Mouse (Mus musculus): ENCODE results near the gene Slc7a14. TPM values are rescaled to one million over a fixed set of nuclear protein-coding genes. Genes with fewer than 3 reads are reported as not detected.
A peak's percentile ranks its signal among the peaks of the same experiment; 100 is the strongest.

Gene Slc7a14
- polyA plus RNA-seq, 1 experiment from 2014 or later, result 0.44 TPM

DNA sequence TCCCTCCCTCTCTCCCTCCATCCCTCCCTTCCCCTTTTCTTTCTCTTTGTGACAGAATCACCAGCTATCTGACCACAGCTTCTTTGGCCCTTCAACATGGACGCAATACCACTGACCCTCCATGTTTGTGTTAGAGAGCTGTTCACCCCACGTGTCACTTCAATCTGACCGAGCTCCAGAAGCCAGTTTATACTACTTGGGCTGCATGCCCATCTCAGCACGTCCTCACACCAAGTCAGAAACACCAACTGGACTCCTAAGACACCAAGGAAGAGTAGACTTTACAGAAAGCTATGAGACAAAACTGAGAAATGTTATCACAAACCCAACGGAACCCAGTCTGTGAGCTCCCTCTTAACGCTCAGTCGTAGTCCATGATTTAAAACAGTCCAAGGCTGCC is 43.2 kb downstream of the Slc7a14 start:
- WGBS, result 86% methylated on average over 7 of the region's 7 CpGs
- Histone ChIP-seq H3K4me3 (ENCODE audit: low read depth, low read length) (no peak overlapping the region), H3K9me3 (ENCODE audit: control insufficient read depth, low read length) (no peaks in the 10 kb centered on the region), H3K27ac (ENCODE audit: low read depth, low read length) (no peak overlapping the region), H3K27me3 (ENCODE audit: control insufficient read depth, insufficient read depth, low read length) (no peaks in the 10 kb centered on the region), H3K4me2 (no peak overlapping the region), H3K9ac (ENCODE audit: low read length) (no peak overlapping the region), H3K36me3 (ENCODE audit: control insufficient read depth, insufficient read depth, low read length) (no peaks in the 10 kb centered on the region), H3K4me1 (ENCODE audit: control insufficient read depth, insufficient read depth, low read length) (no peaks in the 10 kb centered on the region)
- DNase-seq (ENCODE audit: low spot score, missing footprints) (peak; percentile 14), ATAC-seq (ENCODE audit: low FRiP score) (no peak)

DNA sequence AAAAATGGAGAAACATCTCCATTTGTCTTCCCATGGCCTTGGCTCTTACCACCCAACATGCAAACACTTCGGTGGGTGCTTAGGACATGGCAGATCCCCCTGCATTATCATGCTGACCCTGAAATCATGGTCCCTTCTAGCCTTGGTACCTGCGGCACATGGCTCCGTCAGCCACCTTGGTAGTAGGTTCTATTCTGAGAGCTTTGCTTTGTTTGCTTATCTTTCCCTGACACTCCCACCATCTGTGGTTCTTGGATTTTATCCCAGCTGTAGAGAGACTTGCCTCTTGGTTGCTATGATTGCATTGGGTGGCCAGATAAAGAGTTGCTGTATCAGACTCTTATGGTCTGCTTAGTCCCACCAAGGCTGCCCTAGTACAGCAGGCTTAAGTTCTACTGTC is 46.6 kb downstream of the Slc7a14 start:
- Histone ChIP-seq H3K27me3 (ENCODE audit: control insufficient read depth, insufficient read depth, low read length) (no peaks in the 10 kb centered on the region), H3K4me1 (ENCODE audit: control insufficient read depth, insufficient read depth, low read length) (peaks cover 11% of the 10 kb centered on the region), H3K9me3 (ENCODE audit: control insufficient read depth, low read length) (no peaks in the 10 kb centered on the region), H3K9ac (ENCODE audit: low read length) (no peak overlapping the region), H3K27ac (ENCODE audit: low read depth, low read length) (no peak overlapping the region), H3K36me3 (ENCODE audit: control insufficient read depth, insufficient read depth, low read length) (no peaks in the 10 kb centered on the region), H3K4me3 (ENCODE audit: low read depth, low read length) (no peak overlapping the region), H3K4me2 (no peak overlapping the region)
- DNase-seq (ENCODE audit: low spot score, missing footprints) (peak; percentile 26), ATAC-seq (ENCODE audit: low FRiP score) (no peak)
- WGBS, result 96% methylated on average over 3 of the region's 3 CpGs

DNA sequence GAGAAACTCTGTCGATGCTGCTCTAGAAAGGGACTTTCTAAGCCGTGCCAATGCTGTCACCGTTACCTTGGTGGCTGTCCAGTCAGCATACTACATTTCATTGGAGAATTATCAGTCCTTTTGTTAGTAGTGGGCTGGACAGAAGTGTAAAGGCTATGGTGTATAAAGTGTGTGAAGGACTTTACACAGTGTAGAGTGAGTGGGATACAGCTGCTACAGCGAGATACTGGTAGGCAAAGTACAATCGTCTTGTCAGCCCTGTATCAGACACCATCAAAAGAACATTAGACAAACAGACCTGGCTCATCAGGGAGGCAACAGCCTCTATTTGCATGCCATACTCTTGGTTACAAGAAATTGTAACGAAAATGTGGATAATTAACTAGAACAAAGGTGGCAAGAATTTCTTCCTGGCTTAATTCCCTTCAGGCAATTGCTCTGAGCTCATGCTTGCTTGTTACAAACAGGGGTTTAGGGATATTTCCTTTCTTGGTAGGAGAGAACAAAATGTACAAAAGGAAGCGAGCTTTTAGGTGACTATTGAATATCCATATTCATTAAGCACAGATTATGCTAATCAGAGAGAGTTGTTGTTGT is 48.7 kb downstream of the Slc7a14 start:
- no peak for ATAC-seq (ENCODE audit: low FRiP score)
- Histone ChIP-seq H3K36me3 (ENCODE audit: control insufficient read depth, insufficient read depth, low read length) (no peaks in the 10 kb centered on the region), H3K9me3 (ENCODE audit: control insufficient read depth, low read length) (no peaks in the 10 kb centered on the region), H3K4me3 (ENCODE audit: low read depth, low read length) (no peak overlapping the region), H3K27me3 (ENCODE audit: control insufficient read depth, insufficient read depth, low read length) (no peaks in the 10 kb centered on the region), H3K4me2 (no peak overlapping the region), H3K27ac (ENCODE audit: low read depth, low read length) (no peak overlapping the region), H3K4me1 (ENCODE audit: control insufficient read depth, insufficient read depth, low read length) (peaks cover 11% of the 10 kb centered on the region), H3K9ac (ENCODE audit: low read length) (no peak overlapping the region)
- 71% methylated on average over 7 of the region's 7 CpGs for WGBS
- peak; percentile 76 for DNase-seq (ENCODE audit: low spot score, missing footprints)

DNA sequence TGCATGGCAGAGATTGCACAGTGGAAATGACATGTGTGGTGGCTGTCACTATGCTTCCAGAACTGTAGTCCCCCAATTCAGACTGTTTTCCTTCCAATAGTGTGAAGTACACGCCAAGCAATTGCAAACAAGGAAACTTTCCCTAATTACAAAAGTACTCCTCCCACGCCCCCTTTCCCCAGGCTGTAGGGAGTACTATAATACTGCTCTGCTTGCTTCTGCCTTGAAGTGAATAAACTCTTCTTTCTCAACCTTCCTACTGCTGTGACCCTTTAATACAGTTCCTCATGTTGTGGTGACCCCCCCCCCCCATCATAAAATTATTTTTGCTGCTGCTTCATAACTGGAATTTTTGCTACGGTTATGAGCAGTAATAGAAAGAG is 49.2 kb downstream of the Slc7a14 start:
- DNase-seq (ENCODE audit: low spot score, missing footprints), result no peak
- Histone ChIP-seq H3K9me3 (ENCODE audit: control insufficient read depth, low read length) (no peaks in the 10 kb centered on the region), H3K27ac (ENCODE audit: low read depth, low read length) (no peak overlapping the region), H3K27me3 (ENCODE audit: control insufficient read depth, insufficient read depth, low read length) (no peaks in the 10 kb centered on the region), H3K9ac (ENCODE audit: low read length) (no peak overlapping the region), H3K4me1 (ENCODE audit: control insufficient read depth, insufficient read depth, low read length) (peaks cover 11% of the 10 kb centered on the region), H3K36me3 (ENCODE audit: control insufficient read depth, insufficient read depth, low read length) (no peaks in the 10 kb centered on the region), H3K4me3 (ENCODE audit: low read depth, low read length) (no peak overlapping the region), H3K4me2 (no peak overlapping the region)
- WGBS, result 52% methylated on average over 3 of the region's 3 CpGs
- ATAC-seq (ENCODE audit: low FRiP score), result peak; percentile 33

DNA sequence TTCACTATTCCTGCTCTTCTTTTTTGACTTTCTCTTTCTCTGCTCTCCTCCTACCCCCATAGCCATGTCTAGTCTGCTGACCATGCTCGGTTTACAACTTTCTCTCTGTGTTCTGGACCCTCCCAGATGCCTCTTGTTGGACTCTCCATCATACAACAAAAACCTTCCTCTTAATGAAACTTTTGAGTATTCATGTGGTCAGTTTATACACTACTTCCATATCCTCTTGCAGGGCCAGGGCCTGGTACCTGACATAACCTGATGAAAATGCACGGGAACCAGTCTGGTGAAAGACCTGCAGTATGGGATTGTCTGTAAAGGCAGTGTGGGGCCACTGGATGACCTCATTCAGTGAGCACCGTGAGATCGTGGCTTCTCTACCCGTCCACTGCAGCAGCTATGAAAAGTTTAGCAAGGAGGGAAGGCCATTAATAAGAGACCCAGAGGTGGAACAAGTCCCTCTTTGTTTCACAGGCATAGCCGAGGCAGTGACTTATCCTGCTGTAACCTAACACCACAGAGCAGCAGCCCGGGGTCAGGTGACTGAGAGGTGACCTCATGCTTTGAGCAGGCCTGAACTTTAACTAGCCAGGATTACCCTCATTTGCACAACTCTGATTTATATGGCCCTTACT is 49.7 kb downstream of the Slc7a14 start:
- Histone ChIP-seq H3K27me3 (ENCODE audit: control insufficient read depth, insufficient read depth, low read length) (no peaks in the 10 kb centered on the region), H3K36me3 (ENCODE audit: control insufficient read depth, insufficient read depth, low read length) (no peaks in the 10 kb centered on the region), H3K9me3 (ENCODE audit: control insufficient read depth, low read length) (no peaks in the 10 kb centered on the region), H3K4me2 (no peak overlapping the region), H3K9ac (ENCODE audit: low read length) (no peak overlapping the region), H3K27ac (ENCODE audit: low read depth, low read length) (no peak overlapping the region), H3K4me3 (ENCODE audit: low read depth, low read length) (no peak overlapping the region), H3K4me1 (ENCODE audit: control insufficient read depth, insufficient read depth, low read length) (peaks cover 11% of the 10 kb centered on the region)
- 21% methylated on average over 7 of the region's 7 CpGs for WGBS
- ATAC-seq (ENCODE audit: low FRiP score), result peak; percentile 85
- DNase-seq (ENCODE audit: low spot score, missing footprints), result peak; percentile 91

DNA sequence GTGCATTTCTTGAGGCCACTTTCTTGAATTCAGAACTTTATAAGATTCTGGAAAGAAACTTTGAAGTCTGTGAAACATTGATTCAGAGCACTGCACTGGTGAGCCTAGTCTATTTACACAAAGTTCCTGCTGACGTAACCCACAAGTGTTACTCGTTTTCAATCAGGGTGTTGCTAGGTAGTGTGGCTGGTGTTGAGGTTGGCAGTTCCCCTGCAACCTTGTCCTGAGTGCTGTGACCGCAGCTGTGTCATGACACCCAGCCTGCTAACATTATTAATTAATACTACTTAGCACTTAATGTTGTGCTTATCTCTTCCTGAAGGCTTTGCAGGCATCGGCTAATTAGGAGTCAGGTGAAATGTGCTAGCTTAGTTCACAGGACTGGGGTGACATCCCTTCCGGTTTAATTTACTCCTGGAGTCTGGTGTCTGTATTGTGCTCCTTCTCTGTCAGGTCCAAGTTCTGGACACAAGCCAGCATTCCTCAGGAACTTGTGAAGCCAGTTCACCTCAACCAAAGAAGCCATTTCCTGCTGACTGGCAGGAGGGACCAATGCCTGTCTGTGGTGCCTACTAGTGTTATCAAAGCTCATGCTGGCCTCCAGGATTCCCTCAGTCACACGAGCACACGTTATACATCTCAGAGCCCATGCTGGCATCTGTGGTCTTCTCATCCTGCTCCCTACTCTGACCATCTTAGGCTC is 50.5 kb downstream of the Slc7a14 start:
- Histone ChIP-seq H3K4me2 (no peak overlapping the region), H3K9me3 (ENCODE audit: control insufficient read depth, low read length) (no peaks in the 10 kb centered on the region), H3K9ac (ENCODE audit: low read length) (no peak overlapping the region), H3K27me3 (ENCODE audit: control insufficient read depth, insufficient read depth, low read length) (no peaks in the 10 kb centered on the region), H3K27ac (ENCODE audit: low read depth, low read length) (no peak overlapping the region), H3K4me1 (ENCODE audit: control insufficient read depth, insufficient read depth, low read length) (peaks cover 11% of the 10 kb centered on the region), H3K4me3 (ENCODE audit: low read depth, low read length) (no peak overlapping the region), H3K36me3 (ENCODE audit: control insufficient read depth, insufficient read depth, low read length) (no peaks in the 10 kb centered on the region)
- ATAC-seq (ENCODE audit: low FRiP score) (no peak), DNase-seq (ENCODE audit: low spot score, missing footprints) (peak; percentile 83)
- 78% methylated on average over 7 of the region's 7 CpGs for WGBS

DNA sequence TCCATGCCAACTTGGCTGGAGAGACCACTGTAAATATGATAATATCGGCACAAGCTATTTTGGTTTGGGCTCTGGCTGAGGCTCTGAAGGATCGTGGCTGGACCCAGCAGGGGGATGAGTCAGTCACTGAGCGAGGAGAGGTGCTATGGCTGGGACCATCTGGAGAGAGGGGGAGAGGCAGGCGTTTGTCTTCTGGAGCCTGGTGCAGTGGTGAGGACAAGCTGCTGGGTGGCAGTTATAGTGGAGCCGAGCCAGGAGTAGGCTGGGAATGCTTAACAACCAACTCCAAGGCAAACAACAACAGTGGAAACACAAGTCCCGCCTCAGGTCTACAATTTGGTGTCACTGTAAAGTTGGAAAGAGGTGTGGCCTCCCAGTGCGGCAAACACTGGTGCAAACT is 55.8 kb downstream of the Slc7a14 start:
- no peaks in the 10 kb centered on the region for H3K4me1 ChIP-seq (ENCODE audit: control insufficient read depth, insufficient read depth, low read length)
- WGBS, result 78% methylated on average over 7 of the region's 7 CpGs
- no peak overlapping the region for H3K4me2 ChIP-seq
- no peaks in the 10 kb centered on the region for H3K27me3 ChIP-seq (ENCODE audit: control insufficient read depth, insufficient read depth, low read length)
- no peak overlapping the region for H3K9ac ChIP-seq (ENCODE audit: low read length)
- ATAC-seq (ENCODE audit: low FRiP score), result no peak
- no peaks in the 10 kb centered on the region for H3K9me3 ChIP-seq (ENCODE audit: control insufficient read depth, low read length)
- no peak overlapping the region for H3K4me3 ChIP-seq (ENCODE audit: low read depth, low read length)
- no peak overlapping the region for H3K27ac ChIP-seq (ENCODE audit: low read depth, low read length)
- H3K36me3 ChIP-seq (ENCODE audit: control insufficient read depth, insufficient read depth, low read length), result no peaks in the 10 kb centered on the region
- DNase-seq (ENCODE audit: low spot score, missing footprints), result no peak

DNA sequence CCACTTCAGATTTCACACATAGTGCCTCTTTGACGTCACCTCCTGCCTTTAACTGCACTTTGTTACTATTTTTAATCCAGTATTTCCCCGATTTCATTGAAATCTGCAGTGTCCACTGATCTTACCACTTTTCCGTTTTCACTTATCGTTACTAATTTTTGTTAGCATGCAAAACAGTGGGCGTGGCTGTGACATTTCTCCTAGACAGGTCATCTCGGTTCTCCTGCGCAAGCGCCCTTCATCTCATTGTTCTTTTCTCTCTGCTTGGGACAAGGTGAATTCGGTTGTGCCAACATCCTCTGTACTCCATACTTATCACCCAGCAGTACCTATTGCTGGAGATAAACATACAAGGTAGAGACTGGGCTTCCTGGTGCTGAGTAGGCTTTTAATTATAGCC is 56.3 kb downstream of the Slc7a14 start:
- Histone ChIP-seq H3K4me2 (no peak overlapping the region), H3K9ac (ENCODE audit: low read length) (no peak overlapping the region), H3K27me3 (ENCODE audit: control insufficient read depth, insufficient read depth, low read length) (no peaks in the 10 kb centered on the region), H3K4me3 (ENCODE audit: low read depth, low read length) (no peak overlapping the region), H3K4me1 (ENCODE audit: control insufficient read depth, insufficient read depth, low read length) (no peaks in the 10 kb centered on the region), H3K9me3 (ENCODE audit: control insufficient read depth, low read length) (no peaks in the 10 kb centered on the region), H3K27ac (ENCODE audit: low read depth, low read length) (no peak overlapping the region), H3K36me3 (ENCODE audit: control insufficient read depth, insufficient read depth, low read length) (no peaks in the 10 kb centered on the region)
- WGBS, result 89% methylated on average over 9 of the region's 9 CpGs
- ATAC-seq (ENCODE audit: low FRiP score) (no peak), DNase-seq (ENCODE audit: low spot score, missing footprints) (no peak)

DNA sequence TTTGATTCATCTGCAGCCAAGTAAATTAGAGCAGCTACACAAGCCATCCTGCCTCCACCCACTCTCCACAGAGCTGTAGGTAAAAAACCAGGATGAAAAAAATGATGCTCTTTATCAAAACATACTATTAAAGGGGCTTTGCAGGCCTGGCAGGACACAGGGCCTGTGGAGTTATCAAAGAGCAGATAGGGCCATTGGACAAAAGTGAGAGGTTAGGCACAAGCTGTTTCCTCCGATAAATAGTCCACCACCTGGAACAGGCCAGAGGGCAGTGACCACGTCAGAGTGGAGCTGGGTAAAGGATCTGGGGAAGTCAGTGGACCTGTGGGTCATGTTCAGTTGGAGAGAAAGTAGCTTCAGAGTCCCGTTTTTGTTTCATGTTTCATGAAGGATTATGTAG is 57.6 kb downstream of the Slc7a14 start:
- Histone ChIP-seq H3K4me3 (ENCODE audit: low read depth, low read length) (no peak overlapping the region), H3K4me1 (ENCODE audit: control insufficient read depth, insufficient read depth, low read length) (no peaks in the 10 kb centered on the region), H3K27me3 (ENCODE audit: control insufficient read depth, insufficient read depth, low read length) (no peaks in the 10 kb centered on the region), H3K27ac (ENCODE audit: low read depth, low read length) (no peak overlapping the region), H3K9me3 (ENCODE audit: control insufficient read depth, low read length) (no peaks in the 10 kb centered on the region), H3K36me3 (ENCODE audit: control insufficient read depth, insufficient read depth, low read length) (no peaks in the 10 kb centered on the region), H3K4me2 (no peak overlapping the region), H3K9ac (ENCODE audit: low read length) (no peak overlapping the region)
- WGBS, result 78% methylated on average over 3 of the region's 3 CpGs
- no peak for DNase-seq (ENCODE audit: low spot score, missing footprints)
- no peak for ATAC-seq (ENCODE audit: low FRiP score)
